Mouse (Mus musculus): ENCODE measurements around the gene Ipo9. TPM values are rescaled to one million over a fixed set of nuclear protein-coding genes. Genes with fewer than 3 reads are reported as not detected.

Gene Ipo9
- polyA plus RNA-seq, 1 experiment from 2014 or later: 156 TPM

DNA sequence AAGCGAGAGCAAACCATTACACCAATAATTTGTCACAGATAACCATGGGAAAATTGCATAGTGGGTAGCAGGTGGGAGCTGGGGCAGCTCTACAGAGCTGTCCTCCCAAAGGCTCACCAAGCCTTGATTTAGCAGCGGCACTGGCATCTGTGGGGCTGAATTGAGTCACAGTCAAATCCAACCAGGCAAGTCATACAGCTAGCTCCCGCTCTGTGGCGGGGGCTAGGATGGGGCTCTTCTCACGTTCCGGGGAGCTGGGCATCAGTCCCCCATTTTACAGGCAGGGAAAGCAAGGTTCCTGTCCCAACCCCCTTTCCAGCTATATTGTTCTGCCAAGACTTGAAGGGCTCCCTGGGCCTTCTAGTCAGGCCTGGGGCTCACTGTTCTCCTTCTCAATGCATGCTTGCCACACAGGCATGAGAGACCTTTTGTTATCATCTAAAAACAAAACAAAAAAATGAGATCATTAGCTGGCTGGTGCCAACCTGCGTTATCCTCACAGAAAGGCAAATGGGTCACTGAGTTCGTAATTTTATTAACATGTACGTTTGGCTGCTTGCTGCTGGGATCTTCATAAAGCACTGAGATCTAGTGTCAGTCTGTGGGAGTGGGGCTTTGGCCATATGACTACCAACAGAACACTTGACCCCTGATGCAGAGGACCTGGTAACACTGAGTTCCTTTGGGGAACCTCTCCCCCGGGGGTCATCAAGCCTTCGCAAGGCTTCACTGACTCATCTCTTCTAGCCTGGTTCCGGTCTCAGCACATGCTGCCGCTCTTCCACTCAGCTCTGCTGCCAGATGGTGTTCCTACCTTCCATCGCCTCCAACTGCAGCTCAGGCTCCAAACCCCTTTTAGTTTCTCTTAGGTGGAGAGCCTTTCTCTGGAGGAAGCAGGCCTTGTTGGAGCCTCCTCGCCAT is 50.0 kb downstream of the Ipo9 start:
- H3K4me1 ChIP-seq (ENCODE audit: control insufficient read depth, insufficient read depth, low read length): peaks cover 1% of the 10 kb centered on the region; the same call in 1 of the 2 replicates
- ATAC-seq (ENCODE audit: low read depth): 0 out of 2 replicates have a peak, but pooled peaks have one; percentile 17
- WGBS: 65% methylated on average over 15 of the region's 15 CpGs

DNA sequence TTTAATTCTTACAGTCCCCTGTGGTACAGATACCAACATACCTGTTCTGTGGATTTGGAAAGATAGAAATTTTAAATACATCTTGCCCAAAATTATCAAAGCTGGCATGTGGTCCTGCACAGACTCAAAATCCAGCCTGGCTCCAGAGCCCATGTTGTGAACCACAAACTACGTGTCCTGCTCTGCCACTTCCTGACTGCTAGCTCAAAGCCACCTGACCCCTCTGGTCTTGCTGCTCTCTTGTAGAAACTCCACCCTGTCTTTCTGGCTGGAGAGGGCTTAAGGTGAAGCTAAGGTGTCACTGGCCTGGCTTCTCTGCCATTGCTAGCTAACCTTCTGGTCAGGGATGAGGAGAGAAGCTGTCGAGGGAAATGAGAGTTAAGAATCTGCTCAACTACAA is 51.3 kb downstream of the Ipo9 start:
- Histone ChIP-seq H3K9ac (replicated peaks; ENCODE audit: low read depth, low read length) (no peak overlapping the region), H3K4me3 (ENCODE audit: low read depth, low read length) (no peak overlapping the region), H3K36me3 (ENCODE audit: control insufficient read depth, insufficient read depth, low read length) (peaks cover 12% of the 10 kb centered on the region), H3K27me3 (ENCODE audit: control insufficient read depth, insufficient read depth, low read length) (no peaks in the 10 kb centered on the region), H3K4me2 (ENCODE audit: low read depth, low read length) (no peak overlapping the region), H3K9me3 (ENCODE audit: control insufficient read depth, low read length) (no peaks in the 10 kb centered on the region), H3K27ac (ENCODE audit: low read depth, low read length) (no peak overlapping the region), H3K4me1 (ENCODE audit: control insufficient read depth, insufficient read depth, low read length) (peaks cover 8% of the 10 kb centered on the region)
- WGBS: 75% methylated on average over 2 of the region's 2 CpGs
- no peak for ATAC-seq (ENCODE audit: low read depth)

More for the DNA sequence above, 50.0 kb downstream of the Ipo9 start:
- Histone ChIP-seq H3K27ac (ENCODE audit: low read depth, low read length) (no peak overlapping the region), H3K4me3 (ENCODE audit: low read depth, low read length) (no peak overlapping the region), H3K9ac (replicated peaks; ENCODE audit: low read depth, low read length) (no peak overlapping the region), H3K36me3 (ENCODE audit: control insufficient read depth, insufficient read depth, low read length) (peaks cover 24% of the 10 kb centered on the region), H3K27me3 (ENCODE audit: control insufficient read depth, insufficient read depth, low read length) (no peaks in the 10 kb centered on the region), H3K9me3 (ENCODE audit: control insufficient read depth, low read length) (no peaks in the 10 kb centered on the region), H3K4me2 (ENCODE audit: low read depth, low read length) (no peak overlapping the region)

DNA sequence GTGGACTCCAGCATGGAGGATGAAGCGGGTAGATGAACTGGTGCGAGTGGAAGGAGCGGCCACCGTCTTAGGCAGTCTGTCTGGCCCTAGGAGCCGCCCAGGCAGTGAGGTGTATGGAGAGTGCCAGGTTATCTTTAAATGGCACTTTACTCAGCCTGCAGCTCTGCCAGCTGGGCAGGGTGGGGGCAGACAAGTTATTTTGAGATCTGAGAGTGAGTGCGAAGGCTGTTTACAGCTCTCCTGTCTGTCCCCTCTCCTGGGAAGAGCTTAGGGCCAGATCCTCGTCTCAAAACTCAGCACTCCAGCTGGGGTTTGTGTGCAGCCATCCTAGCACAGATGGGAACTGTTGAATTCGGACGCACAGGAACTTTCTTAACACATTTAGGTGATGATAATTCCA is 51.7 kb downstream of the Ipo9 start:
- Histone ChIP-seq H3K4me3 (ENCODE audit: low read depth, low read length) (no peak overlapping the region), H3K36me3 (ENCODE audit: control insufficient read depth, insufficient read depth, low read length) (peaks cover 7% of the 10 kb centered on the region), H3K4me2 (ENCODE audit: low read depth, low read length) (no peak overlapping the region), H3K27ac (ENCODE audit: low read depth, low read length) (no peak overlapping the region), H3K9ac (replicated peaks; ENCODE audit: low read depth, low read length) (no peak overlapping the region), H3K4me1 (ENCODE audit: control insufficient read depth, insufficient read depth, low read length) (peaks cover 9% of the 10 kb centered on the region), H3K27me3 (ENCODE audit: control insufficient read depth, insufficient read depth, low read length) (no peaks in the 10 kb centered on the region), H3K9me3 (ENCODE audit: control insufficient read depth, low read length) (no peaks in the 10 kb centered on the region)
- whole genome bisulfite sequencing: 67% methylated on average over 9 of the region's 9 CpGs
- no peak for ATAC-seq (ENCODE audit: low read depth)

DNA sequence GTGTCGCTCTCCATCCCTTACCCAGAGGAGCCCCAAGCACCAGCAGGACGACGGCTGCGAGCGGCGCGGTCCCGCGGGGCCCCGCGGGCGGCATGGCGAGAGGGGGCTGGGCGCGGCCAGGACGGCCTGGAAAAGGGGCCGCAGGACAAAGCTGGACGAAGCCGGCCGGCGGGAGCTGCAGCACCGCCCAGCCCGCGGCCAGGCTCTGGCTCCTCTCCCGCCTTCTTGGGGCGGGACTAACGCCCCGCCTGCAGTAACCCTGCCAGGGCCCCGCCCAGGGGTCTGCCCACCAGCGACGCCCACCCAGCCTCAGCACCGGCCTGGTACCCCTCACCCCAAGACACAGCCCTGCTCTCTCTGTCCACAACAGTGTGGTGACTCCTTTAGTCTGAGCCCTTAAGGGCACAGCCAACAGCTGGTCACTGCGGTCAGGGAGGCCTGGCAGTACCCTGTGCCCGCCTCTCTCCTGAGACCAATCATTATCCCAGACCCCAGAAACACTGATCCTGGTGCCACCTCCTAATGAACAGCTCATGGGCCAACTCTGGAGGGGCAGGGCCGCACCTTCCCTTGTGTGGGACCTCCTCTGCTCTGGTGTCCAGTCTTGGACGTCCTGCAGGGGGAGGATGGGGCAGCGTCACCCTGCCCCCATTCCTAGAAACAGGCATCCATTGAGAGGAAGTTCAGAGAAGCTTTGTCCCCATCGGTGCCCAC is 55.3 kb downstream of the Ipo9 start, which contains the start of gene Shisa4:
Gene Shisa4 (minus strand): TSS at position 370 of the 714 bp plus-strand sequence.
- Histone ChIP-seq H3K4me3 (ENCODE audit: low read depth, low read length) (peak within 1 kb of the TSS; percentile 75), H3K36me3 (ENCODE audit: control insufficient read depth, insufficient read depth, low read length) (no peaks in the 10 kb centered on the region), H3K27me3 (ENCODE audit: control insufficient read depth, insufficient read depth, low read length) (no peaks in the 10 kb centered on the region), H3K27ac (ENCODE audit: low read depth, low read length) (peak within 1 kb of the TSS; percentile 52; the same call in 1 of the 2 replicates), H3K4me2 (ENCODE audit: low read depth, low read length) (peak within 1 kb of the TSS; percentile 69), H3K4me1 (ENCODE audit: control insufficient read depth, insufficient read depth, low read length) (peaks cover 18% of the 10 kb centered on the region), H3K9ac (replicated peaks; ENCODE audit: low read depth, low read length) (peak within 1 kb of the TSS; percentile 80), H3K9me3 (ENCODE audit: control insufficient read depth, low read length) (no peaks in the 10 kb centered on the region)
- WGBS: 2% methylated on average over 34 of the region's 38 CpGs
- ATAC-seq (ENCODE audit: low read depth): peak; percentile 89

DNA sequence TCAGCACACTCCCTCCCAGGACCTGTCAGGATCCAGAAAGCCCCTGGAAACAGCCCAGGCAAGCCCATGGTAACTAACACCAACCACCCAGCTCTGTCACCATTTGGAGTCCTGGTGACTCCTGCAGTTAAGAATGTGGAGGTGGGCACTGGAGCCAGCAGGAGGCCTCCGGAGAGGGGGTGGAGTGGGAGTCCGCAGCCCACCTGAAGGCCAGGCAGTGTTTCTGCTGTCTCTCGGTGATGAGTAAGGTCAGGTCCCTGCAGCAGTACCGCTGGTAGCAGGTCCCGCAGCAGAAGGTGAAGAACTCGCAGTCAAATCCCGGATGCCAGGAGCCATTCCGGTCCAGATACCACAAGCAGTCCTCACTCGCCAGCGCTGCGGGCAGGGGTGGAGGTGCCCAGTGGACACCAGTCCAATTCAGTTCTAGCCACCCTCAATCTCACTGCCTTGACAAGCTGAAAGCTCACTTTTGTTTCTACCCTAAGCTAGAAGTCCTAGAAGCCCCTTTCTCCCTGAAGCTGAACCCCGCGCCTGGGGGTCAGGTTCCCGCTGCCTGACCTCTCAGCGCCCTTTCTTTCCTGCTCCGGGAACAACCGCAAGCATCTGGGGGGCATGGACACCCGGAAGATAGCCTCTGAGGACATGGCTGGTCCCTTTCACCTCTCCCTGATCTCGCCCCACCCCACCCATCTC is 56.0 kb downstream of the Ipo9 start:
- H3K4me3 ChIP-seq (ENCODE audit: low read depth, low read length): peak overlapping the region; percentile 75
- peaks cover 18% of the 10 kb centered on the region for H3K4me1 ChIP-seq (ENCODE audit: control insufficient read depth, insufficient read depth, low read length)
- H3K9me3 ChIP-seq (ENCODE audit: control insufficient read depth, low read length): no peaks in the 10 kb centered on the region
- peak; percentile 5; the same call in 1 of the 2 replicates for ATAC-seq (ENCODE audit: low read depth)
- H3K4me2 ChIP-seq (ENCODE audit: low read depth, low read length): peak overlapping the region; percentile 69
- H3K36me3 ChIP-seq (ENCODE audit: control insufficient read depth, insufficient read depth, low read length): no peaks in the 10 kb centered on the region
- H3K27ac ChIP-seq (ENCODE audit: low read depth, low read length): peak overlapping the region; percentile 52; the same call in 1 of the 2 replicates
- WGBS: 2% methylated on average over 19 of the region's 19 CpGs
- H3K9ac ChIP-seq (replicated peaks; ENCODE audit: low read depth, low read length): peak overlapping the region; percentile 80
- H3K27me3 ChIP-seq (ENCODE audit: control insufficient read depth, insufficient read depth, low read length): no peaks in the 10 kb centered on the region

DNA sequence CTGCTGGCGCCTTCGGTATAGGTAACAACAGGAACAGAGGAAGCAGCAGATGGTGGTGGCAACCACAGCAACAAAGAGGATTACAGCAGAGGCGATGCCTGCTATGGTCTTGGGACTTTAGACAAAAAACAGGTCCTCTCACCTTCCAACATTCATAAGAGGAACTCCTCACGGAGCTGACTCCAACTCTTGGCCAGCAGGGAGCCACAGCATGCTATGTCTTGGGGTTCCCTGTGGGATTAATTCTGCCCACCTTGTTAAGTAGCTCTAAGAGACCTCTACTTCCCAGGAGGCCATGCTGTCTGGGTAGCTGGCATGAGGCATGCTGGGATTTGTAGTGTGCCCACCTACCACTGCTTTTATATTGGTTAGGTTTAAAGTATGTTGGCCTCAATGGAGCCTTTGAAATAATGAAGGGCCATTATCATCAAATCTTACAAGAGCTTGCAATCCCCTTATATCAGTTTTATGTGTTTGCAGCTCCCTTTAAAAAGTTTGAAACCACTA is 57.1 kb downstream of the Ipo9 start:
- Histone ChIP-seq H3K27me3 (ENCODE audit: control insufficient read depth, insufficient read depth, low read length) (no peaks in the 10 kb centered on the region), H3K4me2 (ENCODE audit: low read depth, low read length) (peak overlapping the region; percentile 23), H3K27ac (ENCODE audit: low read depth, low read length) (no peak overlapping the region), H3K4me3 (ENCODE audit: low read depth, low read length) (peak overlapping the region; percentile 3; the same call in 1 of the 2 replicates), H3K36me3 (ENCODE audit: control insufficient read depth, insufficient read depth, low read length) (no peaks in the 10 kb centered on the region), H3K9ac (replicated peaks; ENCODE audit: low read depth, low read length) (no peak overlapping the region; the same call in 1 of the 2 replicates), H3K9me3 (ENCODE audit: control insufficient read depth, low read length) (no peaks in the 10 kb centered on the region), H3K4me1 (ENCODE audit: control insufficient read depth, insufficient read depth, low read length) (peaks cover 18% of the 10 kb centered on the region)
- WGBS: 73% methylated on average over 4 of the region's 4 CpGs
- no peak for ATAC-seq (ENCODE audit: low read depth)

DNA sequence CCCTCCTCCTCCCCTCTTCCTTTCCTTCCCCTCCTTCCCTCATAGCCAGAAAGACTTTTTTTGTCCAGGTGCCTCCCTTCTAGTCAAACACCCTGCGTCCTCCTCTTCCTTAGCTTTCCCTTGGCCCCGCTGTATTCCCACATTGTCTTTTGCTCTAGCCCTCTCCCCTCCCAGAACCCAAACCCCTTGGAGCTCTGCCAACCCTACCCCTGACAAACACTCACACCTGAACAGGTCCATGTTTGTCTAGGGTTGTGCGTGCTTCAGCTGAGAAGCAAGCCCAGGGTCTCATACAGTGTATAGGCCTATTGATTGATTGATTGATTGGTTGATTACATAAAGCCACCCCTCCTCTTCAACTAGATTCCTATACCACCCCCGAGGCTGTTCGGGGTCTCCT is 60.9 kb downstream of the Ipo9 start:
- Histone ChIP-seq H3K27me3 (ENCODE audit: control insufficient read depth, insufficient read depth, low read length) (no peaks in the 10 kb centered on the region), H3K27ac (ENCODE audit: low read depth, low read length) (no peak overlapping the region), H3K9me3 (ENCODE audit: control insufficient read depth, low read length) (no peaks in the 10 kb centered on the region), H3K4me1 (ENCODE audit: control insufficient read depth, insufficient read depth, low read length) (peaks cover 13% of the 10 kb centered on the region; the same call in 1 of the 2 replicates), H3K4me3 (ENCODE audit: low read depth, low read length) (no peak overlapping the region), H3K4me2 (ENCODE audit: low read depth, low read length) (no peak overlapping the region), H3K9ac (replicated peaks; ENCODE audit: low read depth, low read length) (no peak overlapping the region), H3K36me3 (ENCODE audit: control insufficient read depth, insufficient read depth, low read length) (no peaks in the 10 kb centered on the region)
- WGBS: 85% methylated on average over 5 of the region's 5 CpGs
- no peak for ATAC-seq (ENCODE audit: low read depth)

DNA sequence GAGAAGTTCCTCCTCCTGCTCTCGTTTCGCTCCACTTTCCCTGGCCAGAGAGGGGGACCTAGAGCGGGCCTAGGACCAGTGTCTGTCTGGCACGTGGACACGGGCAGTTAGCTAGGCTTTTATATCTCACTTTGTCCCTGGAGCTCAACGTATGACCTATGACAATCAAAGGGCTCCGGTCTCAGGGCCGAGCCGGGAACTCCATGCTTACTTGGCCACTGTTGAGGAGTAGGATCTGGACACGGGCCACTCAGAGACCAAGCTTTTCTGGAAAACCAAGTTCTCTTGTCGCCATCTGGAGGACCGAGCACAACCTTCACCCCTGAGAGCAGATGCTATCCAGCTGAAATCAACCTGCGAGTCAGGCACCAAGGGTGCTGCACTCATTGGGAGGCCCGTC is 61.3 kb downstream of the Ipo9 start:
- 10% methylated on average over 14 of the region's 14 CpGs for WGBS
- no peaks in the 10 kb centered on the region for H3K27me3 ChIP-seq (ENCODE audit: control insufficient read depth, insufficient read depth, low read length)
- no peak overlapping the region for H3K27ac ChIP-seq (ENCODE audit: low read depth, low read length)
- no peaks in the 10 kb centered on the region for H3K9me3 ChIP-seq (ENCODE audit: control insufficient read depth, low read length)
- ATAC-seq (ENCODE audit: low read depth): peak; percentile 13
- peaks cover 9% of the 10 kb centered on the region; the same call in 1 of the 2 replicates for H3K4me1 ChIP-seq (ENCODE audit: control insufficient read depth, insufficient read depth, low read length)
- peak overlapping the region; percentile 93 for H3K4me2 ChIP-seq (ENCODE audit: low read depth, low read length)
- H3K4me3 ChIP-seq (ENCODE audit: low read depth, low read length): peak overlapping the region; percentile 37
- H3K9ac ChIP-seq (replicated peaks; ENCODE audit: low read depth, low read length): peak overlapping the region; percentile 65; the same call in 1 of the 2 replicates
- no peaks in the 10 kb centered on the region for H3K36me3 ChIP-seq (ENCODE audit: control insufficient read depth, insufficient read depth, low read length)

Measured in neural tube, embryonic 14.5 days (tissue).